Mouse (Mus musculus) monocyte, adult 5-6 weeks (primary cell): ENCODE data around the gene Rpl18a. TPM values are rescaled to one million over a fixed set of nuclear protein-coding genes. Genes with fewer than 3 reads are reported as not detected.
"Not testable (repeated sequence)": the region's sequence is repeated elsewhere in the genome, so short reads cannot be mapped to it uniquely, and the experiment has no call there.

ENCODE experiments used
- ATAC-seq: fragments of 153-309, 156-312 bp; replicated peaks from 2 replicates; pipeline ENCODE4 v1.8.0; 2017; ENCODE audit warnings: mild to moderate bottlenecking; ENCODE audit not compliant: low TSS enrichment, insufficient number of reproducible peaks, severe bottlenecking, poor library complexity, low FRiP score
- total RNA-seq: library from RNA; stranded (forward); fragments of 200-1000, 200-491, 200-594 nt; gene quantifications from 3 replicates; pipeline ENCODE4 v1.2.3, GENCODE M21; 2017

Rpl18a gene
- total RNA-seq, 1 experiment from 2014 or later = 1,447 TPM

DNA sequence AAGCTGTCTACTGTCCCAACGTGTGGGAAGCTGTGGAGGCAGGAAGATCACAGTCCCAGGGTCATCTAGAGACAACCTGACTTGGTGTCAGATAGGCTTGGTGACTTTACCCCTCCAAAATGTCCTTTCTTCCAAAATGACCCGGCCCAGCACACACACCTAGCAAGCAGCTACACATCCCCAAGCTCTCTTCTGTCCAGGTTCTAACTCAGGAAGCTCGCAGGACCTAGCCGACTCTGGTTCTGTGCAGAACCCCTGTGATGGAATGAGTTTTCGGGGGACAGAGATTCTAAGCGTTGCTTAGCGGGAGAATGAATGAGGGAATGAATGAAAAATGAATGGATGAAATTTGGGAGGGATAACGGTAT is 8.2 kb upstream of the Rpl18a start:
- ATAC-seq = no peak

- peak; percentile 76 for ATAC-seq
Measured at GRCm38 (mm10) chr8:70904532-70904931, 7.3 kb upstream of the Rpl18a start.

DNA sequence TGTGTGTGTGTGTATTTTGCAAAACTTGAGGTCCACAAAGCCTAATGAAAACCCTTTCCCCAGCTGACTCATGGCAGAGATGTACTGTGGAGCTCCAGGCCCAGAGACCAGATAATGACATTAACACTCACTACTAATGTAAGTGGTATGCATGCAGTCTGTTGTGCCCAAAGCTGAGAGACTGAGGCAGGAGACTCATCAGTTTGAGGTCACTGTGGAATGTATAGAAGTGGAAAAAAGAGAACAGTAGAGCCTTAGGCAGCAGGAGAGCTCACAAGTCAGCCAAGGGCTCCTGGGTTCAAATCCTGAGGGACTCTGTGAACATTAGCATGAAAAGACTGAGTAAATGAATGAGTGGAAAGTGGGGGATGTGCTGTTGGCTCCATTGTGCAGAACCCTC is 6.4 kb upstream of the Rpl18a start:
- ATAC-seq = no peak

DNA sequence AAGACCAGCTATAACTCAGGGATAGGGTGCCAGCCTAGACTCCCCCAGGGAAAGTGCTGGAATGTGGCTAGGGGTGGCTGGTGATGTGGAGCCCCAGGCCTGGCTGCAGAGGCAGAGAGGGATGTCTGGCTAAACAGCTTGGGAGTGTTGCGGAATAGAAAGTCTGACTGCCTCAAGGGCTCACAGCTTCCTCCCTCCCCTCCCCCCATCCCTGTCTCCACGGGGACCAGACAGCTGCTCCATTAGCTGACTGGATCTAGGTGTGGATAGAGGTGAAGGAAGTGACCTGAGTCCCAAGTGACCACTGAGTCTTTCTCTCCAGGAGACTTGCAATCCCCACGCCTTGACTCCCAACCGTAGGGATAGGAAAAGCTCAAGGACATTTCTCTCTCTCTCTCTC is 5.9 kb upstream of the Rpl18a start:
- ATAC-seq = no peak

DNA sequence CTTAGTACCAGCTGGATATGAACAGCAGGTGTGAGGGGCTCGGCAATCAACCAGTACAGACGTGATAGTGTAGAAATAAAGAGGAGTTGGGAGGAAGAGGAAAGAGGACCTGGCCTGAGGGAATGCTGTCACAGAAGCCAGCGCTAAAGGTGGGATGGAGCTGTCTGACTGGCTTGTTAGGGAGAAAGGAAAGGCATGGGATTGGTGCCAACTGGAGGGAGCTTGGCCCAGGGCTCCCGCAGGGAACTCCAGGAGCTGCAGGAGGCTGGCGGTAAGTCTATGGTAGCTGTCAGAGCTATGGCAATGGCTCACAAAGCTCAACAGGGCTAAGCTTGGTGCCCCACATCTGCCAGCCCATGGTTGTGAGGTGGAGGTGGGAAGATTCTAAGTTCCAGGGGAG is 5.0 kb upstream of the Rpl18a start:
- ATAC-seq = no peak

DNA sequence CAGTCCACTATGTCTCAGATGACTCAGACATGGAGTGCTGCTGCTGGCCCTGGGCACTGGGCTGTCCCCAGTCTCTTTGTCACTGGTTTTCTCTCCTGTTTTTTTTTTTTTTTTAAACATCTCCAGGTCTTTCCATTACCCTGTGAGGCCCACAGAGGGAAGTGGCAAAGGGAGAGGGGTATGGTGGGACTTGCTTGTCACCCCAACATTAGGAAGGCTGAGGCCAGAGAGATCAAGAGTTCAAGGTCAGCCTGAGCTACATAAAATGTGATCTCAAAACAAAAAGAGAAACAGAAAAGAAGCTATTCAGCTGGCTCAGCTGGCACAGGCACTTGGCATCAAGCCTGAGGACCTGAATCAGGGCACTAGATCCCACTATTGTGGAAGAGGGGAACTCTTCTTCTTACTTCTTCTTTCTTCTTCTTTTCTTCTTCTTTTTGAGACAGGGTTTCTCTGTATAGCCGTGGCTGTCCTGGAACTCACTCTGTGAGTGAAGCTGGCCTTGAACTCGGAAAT is 3.7 kb upstream of the Rpl18a start:
- ATAC-seq = no peak

- no peak for ATAC-seq
Measured at GRCm38 (mm10) chr8:70899226-70899625, 2.0 kb upstream of the Rpl18a start.

DNA sequence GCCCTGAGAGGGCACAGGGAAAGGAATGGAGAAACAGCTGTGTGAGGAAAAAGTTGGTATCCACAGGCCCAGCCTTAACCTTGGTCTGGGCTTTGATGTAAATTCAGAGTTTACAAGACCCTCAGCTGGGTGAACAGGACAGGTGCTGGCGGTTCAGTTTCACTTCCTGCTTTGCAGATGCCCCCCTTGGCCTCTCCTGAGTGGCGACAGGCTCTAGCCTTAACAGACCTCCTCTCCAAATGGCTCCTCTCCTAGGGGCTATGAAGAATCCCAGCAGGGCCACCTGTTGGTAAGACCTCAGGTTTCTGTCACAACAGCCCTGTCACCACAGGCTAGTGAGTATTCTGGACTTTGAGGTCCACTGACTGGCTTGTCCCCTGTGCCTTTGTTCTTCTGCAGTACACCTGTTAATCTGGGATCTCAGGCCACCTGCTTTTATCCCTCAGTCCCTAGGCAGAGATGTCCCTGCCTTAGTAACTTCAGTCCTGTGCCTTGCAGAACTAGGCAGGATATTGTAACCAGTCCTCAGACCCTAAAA is 1.5 kb upstream of the Rpl18a start:
- ATAC-seq = no peak

DNA sequence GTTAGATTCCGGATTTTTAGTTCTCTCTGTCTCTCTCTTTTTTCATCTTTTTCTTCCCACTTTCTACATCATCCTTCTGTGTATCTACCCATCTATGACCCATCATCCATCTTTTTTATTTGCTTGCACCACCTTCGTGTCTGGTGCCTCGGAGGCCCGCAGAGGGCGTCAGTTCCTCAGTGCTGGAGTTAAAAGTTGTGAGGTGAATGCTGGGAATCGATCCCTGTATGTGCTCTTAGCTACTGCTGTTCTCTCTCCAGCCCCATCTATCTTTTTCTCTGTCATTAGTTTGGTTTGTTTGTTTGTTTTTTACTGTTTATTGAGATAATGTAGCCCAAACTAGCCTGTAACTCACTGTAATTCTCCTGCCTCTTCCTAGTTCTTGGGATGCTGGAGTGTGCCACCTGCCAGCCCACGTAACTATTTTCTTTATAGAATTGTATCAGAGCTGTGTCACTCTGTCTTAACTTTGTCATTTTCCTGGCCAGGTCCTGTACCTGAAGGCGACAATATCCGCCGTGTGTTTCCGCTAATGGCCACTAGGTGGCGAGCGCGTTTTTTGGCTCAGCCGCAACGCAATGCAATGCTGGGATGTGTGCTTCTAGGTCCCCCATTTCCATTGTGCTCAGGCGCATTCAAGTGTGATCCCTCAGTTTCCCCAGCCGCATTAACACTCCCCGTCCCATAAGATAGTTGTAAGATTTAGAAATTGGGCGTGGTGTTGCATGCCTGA is 635 bp upstream of the Rpl18a start:
- ATAC-seq = peak; percentile 41; the same call in 1 of the 2 replicates

DNA sequence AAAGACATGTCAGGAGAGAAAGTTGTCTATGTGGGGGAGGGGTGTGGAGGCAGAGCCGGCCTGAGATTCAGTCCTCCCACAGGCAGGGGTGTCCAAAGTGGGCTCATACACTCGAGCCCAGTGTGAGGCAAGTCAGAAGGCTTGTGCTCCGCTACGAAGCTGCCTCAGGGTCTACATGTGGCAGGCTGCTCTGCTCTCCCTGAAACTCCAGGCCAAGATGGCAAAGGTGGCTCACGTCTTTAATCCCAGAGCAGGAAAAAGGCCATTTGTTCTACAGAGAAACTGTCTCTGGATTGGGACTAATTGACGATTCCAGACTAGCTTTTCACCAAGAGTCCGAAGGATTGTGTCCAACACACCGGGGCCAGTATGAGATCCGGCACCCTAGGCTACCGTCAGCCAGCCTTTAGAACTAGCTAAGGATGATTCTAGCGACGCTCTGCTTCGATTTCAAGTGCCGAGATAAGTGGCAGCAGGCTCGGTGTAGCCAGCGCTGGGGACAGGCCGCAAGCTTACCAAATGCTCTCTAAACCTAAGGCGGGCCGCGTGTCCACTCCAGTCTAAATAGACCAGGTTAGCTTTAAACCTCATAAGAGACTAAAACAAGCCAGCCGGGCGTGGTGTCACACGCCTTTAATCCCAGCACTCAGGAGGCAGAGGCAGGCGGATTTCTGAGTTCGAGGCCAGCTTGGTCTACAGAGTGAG is 744 bp downstream of the Rpl18a start:
- ATAC-seq = no peak

DNA sequence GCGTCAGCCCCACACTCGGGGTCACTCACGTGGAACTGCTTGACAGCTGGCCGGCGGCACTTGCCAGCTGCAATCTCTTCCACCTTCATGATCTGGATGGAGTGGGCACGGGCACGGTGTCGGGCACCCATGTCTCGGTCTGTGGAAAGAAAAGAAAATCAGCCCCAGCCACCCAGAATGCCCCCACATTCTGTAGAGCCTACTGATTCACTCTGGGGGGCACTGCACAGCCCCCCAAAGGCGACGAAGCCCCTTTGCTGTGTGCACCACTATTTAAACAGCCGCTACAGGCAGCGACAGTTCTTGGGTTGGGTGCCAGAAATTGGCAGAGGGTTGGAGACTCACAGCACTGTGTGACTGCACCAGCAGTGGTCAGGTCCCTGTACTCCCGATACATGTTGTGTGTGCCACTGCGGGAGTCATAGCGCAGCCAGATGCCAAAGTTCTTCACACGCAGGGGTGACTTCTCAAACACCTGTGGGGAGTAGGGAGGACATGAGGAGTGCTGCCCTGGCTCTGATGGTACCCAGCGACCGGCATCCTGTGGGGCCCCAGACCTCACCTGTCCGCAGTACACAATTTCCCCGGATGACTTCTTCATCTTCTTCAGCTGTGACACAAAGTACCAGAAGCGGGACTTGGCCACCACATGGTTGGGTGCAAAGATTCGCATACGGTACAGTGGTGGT is 1.5 kb downstream of the Rpl18a start:
- ATAC-seq = not testable (repeated sequence)

GRCm38 (mm10) chr8:70894771-70895545 is 2.3 kb downstream of the Rpl18a start:
- no peak for ATAC-seq

- no peak for ATAC-seq
Measured at GRCm38 (mm10) chr8:70894385-70894720, 2.9 kb downstream of the Rpl18a start.

GRCm38 (mm10) chr8:70893656-70894384 is 3.4 kb downstream of the Rpl18a start:
- no peak for ATAC-seq

GRCm38 (mm10) chr8:70892896-70893655 is 4.1 kb downstream of the Rpl18a start:
- no peak for ATAC-seq

DNA sequence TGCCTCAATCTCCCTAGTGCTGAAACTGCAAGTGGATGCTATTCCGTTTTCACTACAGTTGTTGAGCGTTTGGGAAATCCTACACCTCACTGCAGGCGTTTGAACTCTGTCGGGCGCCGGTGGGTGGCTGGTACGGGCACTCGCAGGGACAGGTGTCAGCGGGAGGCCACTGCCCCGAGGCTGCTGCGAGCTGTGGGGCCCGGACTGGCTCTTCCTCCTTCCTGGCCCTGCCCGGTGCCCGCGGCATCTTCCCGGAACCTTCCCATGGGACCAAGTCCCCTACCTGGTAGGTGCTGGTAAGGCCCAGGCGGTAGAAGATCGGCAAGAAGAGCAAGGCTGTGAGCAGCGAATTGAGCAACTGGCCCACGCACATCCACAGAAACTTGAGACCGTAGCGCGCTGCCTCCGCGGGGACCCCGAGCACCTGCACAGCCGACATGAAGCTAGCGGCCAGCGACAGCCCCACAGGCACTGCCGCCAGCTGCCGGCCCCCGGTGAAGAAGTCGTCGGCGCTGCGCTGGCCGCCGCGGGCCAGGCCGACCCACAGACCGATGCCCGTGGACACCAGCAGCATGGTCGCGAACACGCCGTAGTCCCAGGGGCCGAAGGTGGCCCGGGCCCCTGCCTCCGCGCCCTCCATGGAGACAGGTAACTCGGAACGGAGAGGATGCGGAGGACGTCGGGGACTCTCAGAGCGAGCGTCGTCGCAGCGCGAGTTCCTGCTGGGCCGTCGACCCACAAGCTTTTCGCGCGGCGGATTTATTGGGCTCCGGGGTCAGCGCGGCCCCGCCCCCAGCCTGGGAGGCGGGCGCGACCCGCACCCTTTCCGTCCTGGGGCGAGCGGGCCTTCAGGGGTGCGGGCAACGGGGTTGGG is 5.0 kb downstream of the Rpl18a start, which contains the start of gene Slc5a5:
Gene Slc5a5 (minus strand): TSS at position 736 of the 874 bp plus-strand sequence.
- no peak for ATAC-seq
